Mouse (Mus musculus) monocyte, adult 2 months (primary cell): ENCODE results near the gene Olfr525.

ENCODE experiments used
- DNase-seq, 2 experiments: peaks; one replicate each; pipeline ENCODE4 v3.0.0; 2022; ENCODE audit warnings: low spot score in 2 of 2, low read depth in 1 of 2

The Olfr525 gene

GRCm38 (mm10) chr7:140320558-140320957 is at the start of gene Olfr525:
Olfr525 (plus strand) TSS chr7:140320858.
- no peak for DNase-seq

GRCm38 (mm10) chr7:140295746-140296145 is 24.9 kb upstream of the Olfr525 start:
- no peak for DNase-seq

GRCm38 (mm10) chr7:140296876-140297275 is 23.8 kb upstream of the Olfr525 start:
- no peak for DNase-seq

GRCm38 (mm10) chr7:140299416-140299815 is 21.2 kb upstream of the Olfr525 start:
- DNase-seq: no peak

GRCm38 (mm10) chr7:140319861-140320385 is 735 bp upstream of the Olfr525 start:
- no peak for DNase-seq

- no peak for DNase-seq
These were observed 477 bp downstream of the Olfr525 start for GRCm38 (mm10) chr7:140321135-140321534.

GRCm38 (mm10) chr7:140329766-140330304 is 9.2 kb downstream of the Olfr525 start:
- DNase-seq: no peak

GRCm38 (mm10) chr7:140333717-140334116 is 13.1 kb downstream of the Olfr525 start, which contains the start of gene Olfr527:
Olfr527 (plus strand) TSS chr7:140334017.
- DNase-seq: no peak

GRCm38 (mm10) chr7:140361571-140361970 is 40.9 kb downstream of the Olfr525 start, which contains the start of gene Olfr60:
Olfr60 (minus strand) TSS chr7:140361671.
- DNase-seq: no peak

GRCm38 (mm10) chr7:140374300-140374699 is 53.6 kb downstream of the Olfr525 start:
- DNase-seq: no peak

- DNase-seq: no peak
These were observed 55.6 kb downstream of the Olfr525 start, which contains the start of gene Olfr530 for GRCm38 (mm10) chr7:140376231-140376630. Olfr530 (minus strand) TSS chr7:140376331.

- no peak for DNase-seq
These were observed 56.3 kb downstream of the Olfr525 start for GRCm38 (mm10) chr7:140376911-140377310.
